Mouse (Mus musculus): ENCODE results near the gene Fbxo36. TPM values are rescaled to one million over a fixed set of nuclear protein-coding genes. Genes with fewer than 3 reads are reported as not detected.

The Fbxo36 gene
- polyA plus RNA-seq, 1 experiment from 2014 or later, result 8.9 TPM

GRCm38 (mm10) chr1:84882937-84883336, 43.3 kb downstream of the Fbxo36 start:
- no peaks in the 10 kb centered on the region for H3K9me3 ChIP-seq (replicated peaks)
- no peak overlapping the region for H3K4me3 ChIP-seq
- no peaks in the 10 kb centered on the region for H3K27me3 ChIP-seq (ENCODE audit: low read depth, poor library complexity, severe bottlenecking)
- no peak for DNase-seq (ENCODE audit: low spot score)
- H3K27ac ChIP-seq, result no peak overlapping the region
- 94% methylated on average over 4 of the region's 4 CpGs for WGBS
- peaks cover 10% of the 10 kb centered on the region for H3K4me1 ChIP-seq
- H3K36me3 ChIP-seq, result no peaks in the 10 kb centered on the region

GRCm38 (mm10) chr1:84883889-84884288, 44.2 kb downstream of the Fbxo36 start:
- Histone ChIP-seq H3K36me3 (no peaks in the 10 kb centered on the region), H3K27me3 (ENCODE audit: low read depth, poor library complexity, severe bottlenecking) (no peaks in the 10 kb centered on the region), H3K9me3 (replicated peaks) (no peaks in the 10 kb centered on the region), H3K27ac (no peak overlapping the region), H3K4me1 (peaks cover 10% of the 10 kb centered on the region), H3K4me3 (no peak overlapping the region)
- WGBS, result 79% methylated on average over 4 of the region's 4 CpGs
- DNase-seq (ENCODE audit: low spot score), result no peak

DNA sequence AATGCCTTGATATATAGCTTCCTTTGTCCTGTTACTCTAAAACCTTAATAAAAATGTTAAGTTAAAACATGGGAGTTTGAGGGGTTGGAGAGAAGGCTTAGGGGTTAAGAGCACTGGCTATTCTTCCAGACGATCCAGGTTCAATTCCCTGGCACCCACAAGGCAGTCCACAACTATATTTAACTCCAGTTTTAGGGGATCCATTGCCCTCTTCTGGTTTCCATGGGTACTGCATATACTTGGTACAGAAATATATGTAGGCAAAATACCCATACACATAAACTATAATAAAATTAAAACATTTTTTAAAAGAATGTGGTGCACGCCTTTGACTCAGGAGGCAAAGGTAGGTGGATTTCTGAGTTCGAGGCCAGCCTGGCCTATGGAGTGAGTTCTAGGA, 45.5 kb downstream of the Fbxo36 start:
- Histone ChIP-seq H3K4me3 (no peak overlapping the region), H3K27me3 (ENCODE audit: low read depth, poor library complexity, severe bottlenecking) (no peaks in the 10 kb centered on the region), H3K9me3 (replicated peaks) (no peaks in the 10 kb centered on the region), H3K4me1 (peaks cover 10% of the 10 kb centered on the region), H3K36me3 (no peaks in the 10 kb centered on the region), H3K27ac (no peak overlapping the region)
- no peak for DNase-seq (ENCODE audit: low spot score)
- 90% methylated on average over 3 of the region's 3 CpGs for WGBS

DNA sequence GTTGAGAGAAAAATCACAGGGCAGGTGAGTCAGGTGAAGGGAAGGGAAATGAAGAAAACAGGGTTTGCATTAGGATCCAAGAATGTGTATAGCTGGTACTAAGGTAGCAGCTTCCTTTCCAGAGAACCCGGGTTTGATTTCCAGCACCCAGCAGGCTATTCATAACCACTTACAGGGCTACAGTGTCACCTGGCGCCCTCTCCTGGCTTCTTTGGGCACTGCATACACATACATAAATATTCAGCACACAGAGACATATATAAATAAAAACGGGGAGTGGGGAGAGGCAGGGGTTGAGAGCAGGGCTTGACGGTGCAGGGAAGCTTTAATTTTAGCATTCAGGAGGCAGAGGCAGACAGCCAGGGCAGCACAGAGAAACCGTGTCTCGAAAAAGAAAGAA, 46.3 kb downstream of the Fbxo36 start:
- Histone ChIP-seq H3K36me3 (no peaks in the 10 kb centered on the region), H3K27me3 (ENCODE audit: low read depth, poor library complexity, severe bottlenecking) (no peaks in the 10 kb centered on the region), H3K4me1 (peaks cover 10% of the 10 kb centered on the region), H3K4me3 (no peak overlapping the region), H3K9me3 (replicated peaks) (no peaks in the 10 kb centered on the region), H3K27ac (no peak overlapping the region)
- WGBS, result 90% methylated on average over 6 of the region's 6 CpGs
- no peak for DNase-seq (ENCODE audit: low spot score)

- Histone ChIP-seq H3K9me3 (replicated peaks) (no peaks in the 10 kb centered on the region), H3K4me1 (no peaks in the 10 kb centered on the region), H3K27me3 (ENCODE audit: low read depth, poor library complexity, severe bottlenecking) (no peaks in the 10 kb centered on the region), H3K4me3 (no peak overlapping the region), H3K36me3 (no peaks in the 10 kb centered on the region), H3K27ac (no peak overlapping the region)
- WGBS, result 71% methylated on average over 8 of the region's 8 CpGs
- DNase-seq (ENCODE audit: low spot score), result no peak
Observed at GRCm38 (mm10) chr1:84889330-84890004, 49.8 kb downstream of the Fbxo36 start.

DNA sequence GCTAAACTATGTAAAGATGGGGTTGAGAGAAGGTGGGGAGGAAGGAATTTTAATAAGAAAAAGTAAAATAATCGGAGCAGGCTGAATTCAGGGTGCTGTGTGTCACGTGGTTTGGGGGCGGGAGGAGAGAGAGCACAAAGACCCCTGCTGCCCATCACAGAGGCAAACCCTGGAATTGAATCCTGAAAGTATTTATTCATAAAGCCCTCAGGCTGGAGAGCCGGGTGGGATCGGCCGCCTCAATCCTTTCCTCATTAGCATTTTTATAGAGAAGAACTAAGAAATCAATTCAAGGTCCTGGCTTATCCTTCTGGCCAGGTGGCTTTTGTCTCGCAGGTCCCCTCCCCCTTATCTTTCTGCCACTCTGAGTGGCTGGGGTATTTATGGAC, 50.4 kb downstream of the Fbxo36 start:
- no peaks in the 10 kb centered on the region for H3K4me1 ChIP-seq
- no peaks in the 10 kb centered on the region for H3K27me3 ChIP-seq (ENCODE audit: low read depth, poor library complexity, severe bottlenecking)
- 50% methylated on average over 7 of the region's 7 CpGs for WGBS
- H3K36me3 ChIP-seq, result no peaks in the 10 kb centered on the region
- no peaks in the 10 kb centered on the region for H3K9me3 ChIP-seq (replicated peaks)
- DNase-seq (ENCODE audit: low spot score), result no peak
- H3K27ac ChIP-seq, result no peak overlapping the region
- no peak overlapping the region for H3K4me3 ChIP-seq

GRCm38 (mm10) chr1:84890503-84890902, 50.9 kb downstream of the Fbxo36 start:
- Histone ChIP-seq H3K27me3 (ENCODE audit: low read depth, poor library complexity, severe bottlenecking) (no peaks in the 10 kb centered on the region), H3K4me3 (no peak overlapping the region), H3K36me3 (no peaks in the 10 kb centered on the region), H3K27ac (no peak overlapping the region), H3K4me1 (no peaks in the 10 kb centered on the region), H3K9me3 (replicated peaks) (no peaks in the 10 kb centered on the region)
- DNase-seq (ENCODE audit: low spot score), result no peak
- WGBS, result 83% methylated on average over 7 of the region's 7 CpGs

DNA sequence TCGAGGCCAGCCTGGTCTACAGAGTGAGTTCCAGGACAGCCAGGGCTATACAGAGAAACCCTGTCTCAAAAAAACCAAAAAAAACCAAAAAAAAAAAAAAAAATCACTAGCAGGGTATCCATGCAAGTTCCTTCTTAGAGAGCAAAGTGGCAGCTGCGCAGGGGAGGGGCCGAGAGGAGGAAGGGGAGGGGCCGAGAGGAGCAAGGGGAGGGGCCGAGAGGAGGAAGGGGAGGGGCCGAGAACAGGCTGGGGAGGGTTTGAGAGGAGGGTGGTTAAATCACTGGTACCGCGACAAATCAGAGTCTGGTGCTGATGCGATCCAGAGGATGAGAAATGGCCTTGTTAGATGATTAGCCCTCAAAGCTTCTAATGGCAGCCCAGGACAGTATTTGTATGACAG, 52.1 kb downstream of the Fbxo36 start:
- Histone ChIP-seq H3K27ac (no peak overlapping the region), H3K4me1 (no peaks in the 10 kb centered on the region), H3K4me3 (no peak overlapping the region), H3K9me3 (replicated peaks) (no peaks in the 10 kb centered on the region), H3K27me3 (ENCODE audit: low read depth, poor library complexity, severe bottlenecking) (no peaks in the 10 kb centered on the region), H3K36me3 (no peaks in the 10 kb centered on the region)
- WGBS, result 90% methylated on average over 9 of the region's 9 CpGs
- no peak for DNase-seq (ENCODE audit: low spot score)

- H3K4me3 ChIP-seq, result no peak overlapping the region
- H3K27ac ChIP-seq, result no peak overlapping the region
- no peaks in the 10 kb centered on the region for H3K36me3 ChIP-seq
- H3K27me3 ChIP-seq (ENCODE audit: low read depth, poor library complexity, severe bottlenecking), result no peaks in the 10 kb centered on the region
- no peaks in the 10 kb centered on the region for H3K9me3 ChIP-seq (replicated peaks)
- 82% methylated on average over 6 of the region's 6 CpGs for WGBS
- no peak for DNase-seq (ENCODE audit: low spot score)
- no peaks in the 10 kb centered on the region for H3K4me1 ChIP-seq
Observed at GRCm38 (mm10) chr1:84897364-84897763, 57.7 kb downstream of the Fbxo36 start.

- no peak for DNase-seq (ENCODE audit: low spot score)
- H3K4me3 ChIP-seq, result no peak overlapping the region
- 92% methylated on average over 6 of the region's 6 CpGs for WGBS
- H3K27me3 ChIP-seq (ENCODE audit: low read depth, poor library complexity, severe bottlenecking), result no peaks in the 10 kb centered on the region
- no peaks in the 10 kb centered on the region for H3K9me3 ChIP-seq (replicated peaks)
- H3K4me1 ChIP-seq, result no peaks in the 10 kb centered on the region
- H3K27ac ChIP-seq, result no peak overlapping the region
- no peaks in the 10 kb centered on the region for H3K36me3 ChIP-seq
Observed at GRCm38 (mm10) chr1:84899156-84899555, 59.5 kb downstream of the Fbxo36 start.

GRCm38 (mm10) chr1:84904467-84904866, 64.8 kb downstream of the Fbxo36 start:
- DNase-seq (ENCODE audit: low spot score), result no peak
- Histone ChIP-seq H3K9me3 (replicated peaks) (no peaks in the 10 kb centered on the region), H3K27ac (no peak overlapping the region), H3K4me3 (no peak overlapping the region), H3K36me3 (no peaks in the 10 kb centered on the region), H3K27me3 (ENCODE audit: low read depth, poor library complexity, severe bottlenecking) (no peaks in the 10 kb centered on the region), H3K4me1 (no peaks in the 10 kb centered on the region)
- 64% methylated on average over 2 of the region's 2 CpGs for WGBS

GRCm38 (mm10) chr1:84910177-84910804, 70.7 kb downstream of the Fbxo36 start:
- Histone ChIP-seq H3K27ac (no peak overlapping the region), H3K36me3 (no peaks in the 10 kb centered on the region), H3K27me3 (ENCODE audit: low read depth, poor library complexity, severe bottlenecking) (no peaks in the 10 kb centered on the region), H3K4me1 (no peaks in the 10 kb centered on the region), H3K4me3 (no peak overlapping the region), H3K9me3 (replicated peaks) (no peaks in the 10 kb centered on the region)
- no peak for DNase-seq (ENCODE audit: low spot score)
- 77% methylated on average over 8 of the region's 8 CpGs for WGBS

- no peak overlapping the region for H3K4me3 ChIP-seq
- no peak for DNase-seq (ENCODE audit: low spot score)
- H3K27me3 ChIP-seq (ENCODE audit: low read depth, poor library complexity, severe bottlenecking), result no peaks in the 10 kb centered on the region
- H3K27ac ChIP-seq, result no peak overlapping the region
- 96% methylated on average over 11 of the region's 11 CpGs for WGBS
- H3K36me3 ChIP-seq, result no peaks in the 10 kb centered on the region
- H3K4me1 ChIP-seq, result no peaks in the 10 kb centered on the region
- no peaks in the 10 kb centered on the region for H3K9me3 ChIP-seq (replicated peaks)
Observed at GRCm38 (mm10) chr1:84912571-84912970, 72.9 kb downstream of the Fbxo36 start.

DNA sequence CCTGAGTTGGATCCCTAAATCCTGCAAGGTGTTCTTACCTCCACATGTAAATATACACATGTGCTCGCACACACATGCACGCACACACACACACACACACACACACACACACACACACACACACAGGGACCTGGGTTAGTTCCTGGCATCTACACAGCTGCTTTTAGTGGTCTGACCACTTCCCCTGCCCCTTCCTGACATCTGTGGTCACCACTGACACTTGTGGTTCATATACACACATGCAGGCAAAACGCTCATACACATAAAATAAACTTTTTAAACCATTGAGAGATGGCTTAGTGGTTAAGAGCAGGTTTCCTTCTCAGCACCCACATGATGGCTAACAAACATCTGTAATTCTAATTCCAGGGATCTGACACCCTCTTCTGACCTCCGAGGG, 75.4 kb downstream of the Fbxo36 start:
- H3K27ac ChIP-seq, result no peak overlapping the region
- WGBS, result 91% methylated on average over 4 of the region's 4 CpGs
- no peaks in the 10 kb centered on the region for H3K27me3 ChIP-seq (ENCODE audit: low read depth, poor library complexity, severe bottlenecking)
- H3K9me3 ChIP-seq (replicated peaks), result no peaks in the 10 kb centered on the region
- H3K4me3 ChIP-seq, result no peak overlapping the region
- no peak for DNase-seq (ENCODE audit: low spot score)
- no peaks in the 10 kb centered on the region for H3K36me3 ChIP-seq
- H3K4me1 ChIP-seq, result no peaks in the 10 kb centered on the region
